Mouse (Mus musculus) thymus, adult 2 months (tissue): ENCODE data around the gene Polr3gl. TPM values are rescaled to one million over a fixed set of nuclear protein-coding genes. Genes with fewer than 3 reads are reported as not detected.

Experiments
- DNase-seq: peaks from one replicate; pipeline ENCODE4 v3.0.0; 2021
- H3K27ac ChIP-seq: fragments of 200-500 bp; 2 replicates; pipeline ENCODE4 v1.5.1; 2012; ENCODE audit warnings: low read length, control low read depth; ENCODE audit not compliant: control insufficient read depth, insufficient read depth
- H3K27me3 ChIP-seq: fragments of 200-500 bp; 2 replicates; pipeline ENCODE4 v1.6.1; 2012; ENCODE audit warnings: mild to moderate bottlenecking, low read length, moderate library complexity, mixed read lengths; ENCODE audit not compliant: control insufficient read depth, insufficient read depth
- H3K36me3 ChIP-seq: fragments of 200-500 bp; 2 replicates; pipeline ENCODE4 v1.6.1; 2012; ENCODE audit warnings: mild to moderate bottlenecking, low read length, moderate library complexity; ENCODE audit not compliant: control insufficient read depth, insufficient read depth
- H3K4me1 ChIP-seq: fragments of 200-500 bp; replicated peaks from 2 replicates; pipeline ENCODE4 v1.6.1; 2012; ENCODE audit warnings: low read length; ENCODE audit not compliant: control insufficient read depth, insufficient read depth
- H3K4me3 ChIP-seq: fragments of 200-500 bp; 2 replicates; pipeline ENCODE4 v1.5.1; 2012; ENCODE audit warnings: mild to moderate bottlenecking, low read length, control low read depth, moderate library complexity; ENCODE audit not compliant: control insufficient read depth, insufficient read depth
- CTCF ChIP-seq: fragments of 200-500 bp; IDR thresholded peaks from 2 replicates; pipeline ENCODE4 v1.5.1; 2012; ENCODE audit warnings: mild to moderate bottlenecking, control low read depth, low read length, moderate library complexity, borderline replicate concordance; ENCODE audit not compliant: control insufficient read depth, poor library complexity, insufficient read depth; ENCODE audit errors: extremely low read depth
- POLR2A ChIP-seq: fragments of 200-500 bp; IDR thresholded peaks from 2 replicates; pipeline ENCODE4 v1.6.1; 2012; ENCODE audit warnings: mild to moderate bottlenecking, low read length, control low read depth, moderate library complexity; ENCODE audit not compliant: control insufficient read depth, poor library complexity, insufficient read depth; ENCODE audit errors: extremely low read depth
- WGBS: fragments of 180-500 bp; shearing (Covaris S2); methylation state at CpG from one replicate; pipeline ENCODE4 v1.1.7; 2018; 5-methylcytosine and 5-hydroxymethylcytosine counted together
- polyA plus RNA-seq: library from polyadenylated mRNA; depleted of rRNA; stranded (reverse); fragments of >200 nt; gene quantifications from 2 replicates; pipeline ENCODE4 v1.2.3, GENCODE M21; 2012

Gene Polr3gl
- polyA plus RNA-seq, 1 experiment = 17.8 TPM

DNA sequence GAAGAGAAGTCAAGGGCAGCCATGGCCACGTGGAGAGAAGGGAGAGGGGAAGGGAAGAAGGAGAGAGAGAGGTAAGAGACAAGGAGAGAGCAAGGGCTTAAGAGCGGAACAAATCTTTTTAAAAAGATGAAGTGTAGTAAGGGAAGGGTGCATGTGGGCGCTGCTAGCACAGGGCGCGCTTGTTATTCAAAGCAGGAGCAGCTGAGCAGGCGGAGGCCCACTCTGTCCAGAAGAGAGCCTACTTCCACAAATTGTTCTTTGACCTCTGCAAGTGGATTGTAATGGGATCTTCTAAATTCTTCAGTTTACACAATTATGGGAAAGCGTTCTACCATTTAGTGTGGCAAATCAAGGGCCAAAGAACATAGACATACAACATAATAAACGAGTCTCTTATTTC is 25.4 kb downstream of the Polr3gl start:
- H3K4me3 ChIP-seq = no peak overlapping the region
- H3K27ac ChIP-seq = no peak overlapping the region
- TF ChIP-seq POLR2A = no peak
- TF ChIP-seq CTCF = no peak
- no peak for DNase-seq
- H3K36me3 ChIP-seq = no peaks in the 10 kb centered on the region
- no peaks in the 10 kb centered on the region for H3K27me3 ChIP-seq
- WGBS = 95% methylated on average over 8 of the region's 8 CpGs
- peaks cover 56% of the 10 kb centered on the region for H3K4me1 ChIP-seq

DNA sequence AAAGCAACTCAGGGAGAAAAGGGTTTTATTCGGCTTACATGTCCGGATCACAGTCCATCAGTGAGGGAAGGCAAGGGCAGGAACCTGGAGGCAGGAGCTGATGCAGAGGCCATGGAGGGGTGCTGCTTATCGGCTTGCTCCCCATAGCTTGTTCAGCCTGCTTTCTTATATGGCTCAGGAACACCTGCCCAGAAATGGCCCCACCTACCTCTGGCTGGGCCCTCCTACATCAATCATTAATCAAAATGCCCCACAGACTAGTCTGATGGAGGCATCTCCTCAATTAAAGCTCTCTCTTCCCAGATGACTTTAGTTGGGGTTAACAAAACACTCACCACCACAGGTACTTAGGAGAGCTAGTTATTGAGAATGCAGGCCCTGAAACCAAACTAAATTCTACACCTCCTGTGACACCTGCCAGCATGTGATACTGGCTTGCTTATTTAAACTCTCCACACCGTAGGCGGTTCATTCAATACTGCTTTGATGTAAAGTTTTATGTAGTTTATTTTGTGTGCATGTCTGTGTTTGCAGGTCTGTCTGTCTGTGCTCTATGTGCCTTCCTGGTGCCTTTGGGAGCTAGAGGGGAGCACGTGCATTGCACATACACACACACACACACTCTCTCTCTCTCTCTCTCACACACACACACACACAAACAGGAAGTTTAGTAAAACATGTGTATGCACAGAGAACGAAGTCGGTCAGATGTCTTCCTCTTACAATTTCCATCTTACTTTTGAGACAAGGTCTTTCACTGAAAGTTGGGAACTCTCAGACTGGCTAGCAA is 27.1 kb downstream of the Polr3gl start:
- no peaks in the 10 kb centered on the region for H3K27me3 ChIP-seq
- H3K4me3 ChIP-seq = no peak overlapping the region
- H3K36me3 ChIP-seq = no peaks in the 10 kb centered on the region
- no peak for TF ChIP-seq POLR2A
- no peak for TF ChIP-seq CTCF
- peak overlapping the region; percentile 84 for H3K27ac ChIP-seq
- WGBS = 45% methylated on average over 8 of the region's 8 CpGs
- peaks cover 62% of the 10 kb centered on the region for H3K4me1 ChIP-seq
- DNase-seq = no peak

GRCm38 (mm10) chr3:96565105-96565504 is 28.9 kb downstream of the Polr3gl start:
- H3K36me3 ChIP-seq = peaks cover 14% of the 10 kb centered on the region
- WGBS = 65% methylated on average over 3 of the region's 3 CpGs
- no peak for DNase-seq

DNA sequence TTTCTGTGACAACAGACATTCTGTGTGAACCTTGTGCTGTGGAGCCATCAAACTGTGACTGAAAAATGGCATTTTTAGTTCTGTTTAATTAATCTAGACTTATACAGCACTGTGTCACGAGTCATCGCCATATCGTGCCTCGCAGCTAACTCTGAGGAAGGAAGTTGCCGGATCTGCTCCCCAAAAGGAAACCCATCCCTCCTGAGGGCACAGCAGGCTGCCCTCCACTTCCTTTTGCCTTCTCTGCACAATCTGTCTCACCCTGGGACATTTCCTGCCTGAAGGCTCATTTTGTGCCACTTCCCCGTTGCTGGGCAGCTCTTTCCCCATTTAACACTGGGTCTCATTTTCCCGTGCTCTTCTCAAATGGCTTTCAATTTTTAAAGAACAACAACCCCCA is 29.3 kb downstream of the Polr3gl start:
- Histone ChIP-seq H3K27me3 (no peaks in the 10 kb centered on the region), H3K4me1 (peaks cover 62% of the 10 kb centered on the region), H3K27ac (no peak overlapping the region), H3K4me3 (no peak overlapping the region), H3K36me3 (peaks cover 19% of the 10 kb centered on the region)
- 1% methylated on average over 7 of the region's 7 CpGs for WGBS
- DNase-seq = peak; percentile 56
- no peak for TF ChIP-seq CTCF
- no peak for TF ChIP-seq POLR2A

More at GRCm38 (mm10) chr3:96565105-96565504, 28.9 kb downstream of the Polr3gl start:
- H3K27ac ChIP-seq = no peak overlapping the region
- no peak overlapping the region for H3K4me3 ChIP-seq
- TF ChIP-seq CTCF (no peak), POLR2A (no peak)
- H3K4me1 ChIP-seq = peaks cover 58% of the 10 kb centered on the region
- H3K27me3 ChIP-seq = no peaks in the 10 kb centered on the region

DNA sequence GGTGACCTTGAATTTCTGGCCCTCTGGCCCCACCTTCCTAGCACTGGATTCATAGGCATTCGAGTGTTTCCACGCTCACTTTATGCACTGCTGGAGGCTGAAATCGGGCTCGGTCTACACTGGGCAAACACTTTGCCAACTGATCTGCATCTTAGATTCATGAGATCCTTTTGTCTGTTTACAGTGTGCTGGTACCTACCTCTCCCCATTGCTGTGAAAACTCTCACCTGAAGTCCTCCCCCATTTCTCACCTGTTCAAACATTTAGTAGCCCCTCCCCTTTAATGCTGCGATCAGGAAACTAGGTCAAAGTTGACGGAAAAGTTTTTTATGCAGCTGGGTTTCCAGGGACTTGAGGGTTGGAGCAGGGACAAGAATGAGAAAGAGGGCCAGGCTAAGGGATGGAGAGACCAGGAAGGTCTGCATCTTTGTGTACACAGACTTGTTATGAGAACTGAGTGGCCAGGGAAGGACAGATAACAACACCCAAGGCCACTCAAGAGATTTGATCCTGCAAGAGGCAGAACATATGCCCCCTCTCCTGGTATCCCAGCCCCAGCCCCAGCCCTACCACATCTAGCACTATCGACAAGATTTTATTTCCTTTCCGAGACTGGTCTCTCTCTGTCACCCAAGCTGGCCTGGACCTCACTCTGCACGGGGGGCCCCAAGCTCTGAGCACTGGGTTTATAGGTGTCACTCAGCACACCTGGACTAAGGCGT is 29.9 kb downstream of the Polr3gl start:
- WGBS = 40% methylated on average over 10 of the region's 10 CpGs
- TF ChIP-seq POLR2A = no peak
- peaks cover 61% of the 10 kb centered on the region for H3K4me1 ChIP-seq

DNA sequence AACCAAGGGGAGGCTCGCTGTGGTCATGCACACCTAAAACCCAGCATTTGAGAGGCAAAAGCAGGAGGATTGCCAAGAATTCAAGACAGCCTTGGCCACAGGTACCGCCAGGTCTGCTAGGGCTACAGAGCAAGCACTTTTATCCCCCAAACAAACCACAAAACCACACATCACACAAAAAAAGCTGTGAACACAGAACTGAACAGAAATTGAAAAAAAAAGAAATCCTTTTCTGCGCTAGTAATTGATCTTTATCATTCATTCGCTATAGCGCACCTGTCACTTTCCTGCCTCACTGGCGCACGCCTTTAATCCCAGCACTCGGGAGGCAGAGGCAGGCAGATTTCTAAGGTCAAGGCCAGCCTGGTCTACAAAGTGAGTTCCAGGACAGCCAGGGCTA is 30.7 kb downstream of the Polr3gl start:
- WGBS = 6% methylated on average over 8 of the region's 8 CpGs
- Histone ChIP-seq H3K4me3 (no peak overlapping the region), H3K27me3 (no peaks in the 10 kb centered on the region), H3K4me1 (peaks cover 61% of the 10 kb centered on the region), H3K27ac (no peak overlapping the region), H3K36me3 (peaks cover 26% of the 10 kb centered on the region)
- DNase-seq = peak; percentile 44
- TF ChIP-seq POLR2A (no peak), CTCF (no peak)

More for the DNA sequence above, 29.9 kb downstream of the Polr3gl start:
- Histone ChIP-seq H3K4me3 (no peak overlapping the region), H3K36me3 (peaks cover 25% of the 10 kb centered on the region), H3K27me3 (no peaks in the 10 kb centered on the region), H3K27ac (no peak overlapping the region)
- no peak for DNase-seq
